Mouse (Mus musculus): ENCODE results near the gene Eif4g3.

GRCm38 (mm10) chr4:138023403-138024100 lies 30.7 kb downstream of the Eif4g3 start:
- TF ChIP-seq POLR2A (IDR thresholded peaks at IDR 0.05; ENCODE audit: insufficient read depth, low read depth, low read length) (no peak), CTCF (IDR thresholded peaks at IDR 0.05; ENCODE audit: insufficient read depth, low read depth, low read length) (no peak)
